Mouse (Mus musculus): ENCODE measurements at regions not wholly inside any gene's neighbourhood (a gene's known extent, or its start where the extent isn't known, plus 50 kb on each side); places are given as distances from the start of the nearest gene placed in this dataset.

DNA sequence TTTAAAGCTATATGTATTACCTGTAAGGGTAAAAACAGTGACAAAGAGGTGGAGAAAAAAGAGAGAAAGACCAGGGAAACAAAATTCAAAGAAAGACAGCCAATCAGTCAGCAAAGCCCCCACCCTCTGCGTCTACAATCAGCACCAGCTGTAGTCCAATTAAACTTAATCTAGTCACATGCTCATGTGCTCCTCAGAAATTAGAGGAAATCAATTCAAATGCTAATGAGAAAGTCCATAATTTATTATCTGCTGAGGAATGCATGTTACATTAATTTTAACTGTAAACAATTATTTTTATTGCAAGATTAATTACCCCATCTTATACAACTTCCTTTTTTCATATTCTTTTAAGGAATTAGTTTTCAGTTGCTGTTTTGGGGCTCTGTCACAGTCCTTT lies 216.4 kb upstream of the Hnrnpa3 start:
- DNase-seq (ENCODE audit: extremely low read depth, low read depth, low spot score) = no peak

DNA sequence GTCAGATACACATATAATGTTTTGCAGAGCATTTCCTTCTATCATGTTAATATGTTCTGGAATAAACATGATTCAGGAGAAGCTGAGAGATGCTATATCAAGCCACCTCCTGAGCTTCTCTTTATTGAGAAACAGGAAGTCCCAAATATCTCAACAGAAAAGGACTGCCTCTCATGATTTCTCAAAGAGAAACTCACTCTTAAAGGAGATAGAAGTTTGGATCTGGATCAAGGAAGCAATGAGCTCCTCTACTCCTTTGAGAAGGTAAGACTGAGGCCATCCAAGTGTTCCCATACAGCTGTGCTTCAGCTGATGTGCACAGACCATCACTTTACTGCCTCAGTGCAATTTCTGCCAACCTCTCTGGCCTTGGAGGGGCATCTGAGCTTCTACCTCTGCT lies 213.9 kb upstream of the Hnrnpa3 start:
- no peak for DNase-seq (ENCODE audit: extremely low read depth, low read depth, low spot score)

DNA sequence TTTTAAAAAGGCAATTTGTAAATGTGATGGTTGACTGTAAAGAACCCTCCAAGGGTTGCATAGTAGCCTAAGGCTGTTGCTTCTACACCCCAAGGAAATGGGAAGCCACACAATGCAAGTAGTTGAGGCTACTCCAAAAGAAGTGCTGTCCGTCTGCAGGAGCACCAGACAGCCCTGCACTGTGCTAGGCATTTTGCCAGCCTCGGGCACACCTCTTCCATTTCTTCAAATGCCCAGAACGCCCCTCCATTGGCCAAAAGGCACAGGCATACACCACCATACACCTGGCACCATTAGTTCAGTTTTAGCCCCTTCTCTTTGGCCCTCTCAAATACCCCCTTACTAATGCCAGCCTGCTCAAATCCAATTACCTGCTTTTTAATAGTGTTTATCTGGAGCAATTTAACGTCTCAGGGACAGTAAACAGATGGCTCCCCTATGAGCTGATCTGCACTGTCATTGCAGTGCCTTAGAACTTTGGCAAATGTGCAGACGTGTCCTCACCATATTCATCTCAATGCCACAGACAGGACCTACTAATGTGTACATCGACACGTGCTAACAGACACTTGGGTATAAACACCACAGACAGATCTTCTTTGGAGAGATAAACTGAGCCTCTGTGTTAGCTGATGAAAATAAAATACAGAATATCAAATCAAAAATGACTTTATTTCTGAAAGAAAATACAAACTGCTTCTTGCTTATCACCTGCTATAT lies 211.9 kb upstream of the Hnrnpa3 start:
- no peak for DNase-seq (ENCODE audit: extremely low read depth, low read depth, low spot score)

DNA sequence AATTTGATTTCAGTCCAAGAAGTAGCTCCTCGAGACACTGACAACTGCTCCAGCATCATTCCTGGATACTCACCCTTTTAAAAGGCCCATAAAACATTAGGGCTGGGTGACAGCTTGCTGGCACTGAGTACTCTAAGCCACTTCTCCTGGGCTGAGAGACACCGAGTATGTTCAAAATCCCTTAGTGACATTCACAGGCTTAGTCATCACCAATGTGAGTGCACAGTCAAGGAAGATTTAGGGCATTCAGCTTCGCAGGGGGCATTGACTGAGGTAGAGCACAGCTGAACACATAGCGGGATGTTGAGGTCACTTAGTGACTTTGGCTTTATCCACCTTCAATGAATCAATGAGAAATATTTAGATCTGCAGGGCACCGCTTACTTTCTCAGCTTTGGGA lies 210.8 kb upstream of the Hnrnpa3 start:
- DNase-seq (ENCODE audit: extremely low read depth, low read depth, low spot score) = no peak

DNA sequence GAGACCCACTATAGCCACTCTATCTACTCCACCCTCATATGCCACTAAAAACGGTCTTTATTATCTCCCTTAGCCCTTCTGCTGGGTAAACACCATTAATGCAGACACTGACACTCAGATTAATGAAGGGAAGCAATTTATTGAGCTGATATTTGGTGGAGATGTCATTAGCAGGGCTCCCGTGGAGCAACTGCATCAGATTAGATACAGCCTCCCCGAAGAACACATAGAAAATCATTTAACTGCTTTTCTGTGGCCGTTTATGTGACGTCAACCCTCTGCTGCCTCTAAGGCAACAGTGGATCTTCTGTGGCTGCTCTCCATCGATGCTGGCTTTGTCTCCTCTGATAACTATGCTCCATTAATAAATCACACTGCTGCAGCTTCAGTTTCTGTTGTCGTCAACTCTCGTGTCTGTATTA lies 207.2 kb upstream of the Hnrnpa3 start:
- DNase-seq (ENCODE audit: extremely low read depth, low read depth, low spot score) = no peak

DNA sequence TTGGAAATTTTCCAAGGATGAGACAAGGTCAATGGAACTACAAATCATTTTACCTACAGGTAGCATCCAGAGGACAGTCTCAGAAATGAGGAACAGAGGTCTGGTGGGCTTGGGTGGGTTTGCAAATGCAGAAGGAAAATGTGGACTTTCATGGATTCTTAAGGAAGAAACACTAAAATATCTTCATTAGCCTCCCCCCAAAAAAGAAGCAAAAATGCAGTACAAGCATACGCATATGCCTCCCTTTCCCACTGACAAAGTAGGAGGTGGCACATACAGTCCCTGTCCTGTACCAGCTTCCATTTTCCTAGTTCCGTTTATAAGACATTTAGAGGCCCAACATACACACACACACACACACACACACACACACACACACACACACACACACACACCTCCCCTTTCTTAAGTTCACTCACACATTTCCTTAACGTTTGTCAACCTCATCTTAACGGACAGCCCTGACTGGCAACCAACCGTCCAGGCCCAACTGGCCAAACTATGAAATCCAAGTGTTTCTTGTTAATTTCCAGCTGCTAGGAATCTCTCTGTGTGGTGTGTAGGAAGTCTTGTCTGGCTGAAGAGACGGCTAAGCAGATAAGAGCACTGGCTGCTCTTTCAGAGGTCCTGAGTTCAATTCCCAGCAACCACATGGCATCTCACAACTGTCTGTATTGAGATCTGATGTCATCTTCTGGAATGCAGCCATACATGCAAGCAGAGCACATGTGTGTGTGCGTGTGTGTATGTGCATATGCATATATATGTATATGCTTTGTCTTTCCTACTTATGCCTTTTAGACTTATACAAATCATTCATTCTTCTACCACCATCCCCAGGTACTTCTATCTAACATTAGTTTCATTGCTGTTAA lies 206.6 kb upstream of the Hnrnpa3 start:
- DNase-seq (ENCODE audit: extremely low read depth, low read depth, low spot score) = no peak

DNA sequence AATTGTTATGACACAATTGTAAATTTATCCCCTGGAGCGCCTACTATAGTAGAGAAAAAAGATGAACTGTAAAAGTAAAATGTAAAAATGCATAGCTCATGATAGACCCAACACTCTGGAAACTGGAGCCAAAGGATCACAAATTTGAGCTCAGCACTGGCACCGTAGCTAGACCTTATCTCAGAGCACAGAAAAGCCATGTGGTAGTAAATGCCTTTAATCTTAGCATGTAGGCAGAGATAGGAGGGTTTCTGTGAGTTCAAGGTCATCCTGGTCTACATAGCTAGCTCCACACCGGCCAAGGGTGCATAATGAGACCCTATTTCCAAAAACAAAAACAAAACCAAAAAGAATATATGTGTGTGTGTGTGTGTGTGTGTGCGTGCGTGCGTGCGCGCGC lies 203.6 kb upstream of the Hnrnpa3 start:
- DNase-seq (ENCODE audit: extremely low read depth, low read depth, low spot score) = no peak

DNA sequence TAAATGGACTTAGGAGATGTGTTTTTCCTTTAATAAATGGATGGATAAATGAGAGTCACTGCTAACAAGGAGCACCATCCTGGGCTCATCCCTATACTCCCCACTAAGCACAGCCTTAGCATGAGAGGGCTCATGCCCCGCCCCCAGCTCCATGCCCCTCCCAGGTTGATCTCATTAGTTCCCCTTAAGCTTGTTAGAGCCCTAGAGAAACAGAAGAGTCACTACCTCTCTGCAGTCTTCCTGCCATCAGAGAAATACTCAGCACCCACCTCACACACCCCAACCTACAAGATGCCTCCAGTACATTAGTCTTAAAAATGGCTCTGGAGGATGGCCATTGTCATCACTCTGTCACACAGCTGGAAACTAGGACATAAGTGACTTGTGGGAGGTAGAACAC lies 202.8 kb upstream of the Hnrnpa3 start:
- DNase-seq (ENCODE audit: extremely low read depth, low read depth, low spot score) = no peak

DNA sequence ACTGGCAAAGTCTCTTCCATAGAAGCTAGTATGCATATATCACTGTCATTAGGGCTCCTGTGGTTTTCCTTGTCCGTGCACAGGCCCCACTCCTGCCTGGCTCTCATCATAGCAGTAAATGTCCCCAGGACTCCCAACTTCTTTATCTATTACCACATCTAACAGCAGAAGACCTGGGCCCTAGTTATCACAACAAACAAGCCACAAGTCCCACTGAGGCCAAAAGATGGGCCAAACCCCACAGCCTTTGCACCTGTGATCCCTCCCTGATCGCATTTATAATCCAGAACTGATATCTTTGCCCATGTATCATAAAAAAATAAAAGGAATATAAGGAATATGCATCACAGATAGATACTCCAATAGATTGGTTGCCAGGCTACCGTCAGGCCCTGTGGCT lies 201.6 kb upstream of the Hnrnpa3 start:
- DNase-seq (ENCODE audit: extremely low read depth, low read depth, low spot score) = no peak

DNA sequence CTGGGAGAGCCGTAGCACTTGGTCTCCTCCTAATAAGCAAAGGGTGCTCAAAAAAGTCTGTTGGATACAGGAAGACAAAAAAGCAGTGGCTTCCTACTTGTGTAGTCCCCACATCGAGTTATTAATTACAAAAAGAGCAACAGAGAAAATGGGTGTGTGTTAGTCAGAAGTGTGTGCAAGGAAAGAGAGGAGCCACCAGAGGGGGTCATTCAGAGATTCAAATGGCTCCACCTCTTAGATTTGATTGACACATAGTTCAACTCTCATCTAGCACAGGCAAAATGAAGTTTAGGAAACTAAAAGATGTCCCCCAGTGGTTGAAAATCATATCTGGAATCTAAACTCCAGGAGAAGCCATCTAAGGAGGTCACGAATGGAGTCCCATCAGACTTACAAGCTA lies 200.2 kb upstream of the Hnrnpa3 start:
- no peak for DNase-seq (ENCODE audit: extremely low read depth, low read depth, low spot score)

DNA sequence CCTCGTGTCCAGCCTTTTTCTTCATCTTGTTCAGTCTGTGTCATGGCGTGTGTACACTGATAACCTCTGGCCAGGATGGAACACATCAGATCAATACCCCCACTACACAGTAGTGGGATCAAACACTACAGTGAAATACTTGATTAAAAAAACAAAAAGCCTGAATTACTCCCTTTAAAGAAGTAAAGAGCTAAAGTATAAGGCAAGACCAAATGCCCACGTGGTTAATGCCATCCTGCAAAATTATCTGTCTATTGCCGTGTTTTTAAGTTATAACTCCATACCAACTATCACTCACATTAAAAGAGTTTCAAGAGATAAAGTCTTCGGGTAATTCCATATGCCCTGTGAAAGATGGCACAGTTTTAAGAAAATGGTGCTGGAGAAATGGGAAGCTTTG lies 198.6 kb upstream of the Hnrnpa3 start:
- DNase-seq (ENCODE audit: extremely low read depth, low read depth, low spot score) = no peak

DNA sequence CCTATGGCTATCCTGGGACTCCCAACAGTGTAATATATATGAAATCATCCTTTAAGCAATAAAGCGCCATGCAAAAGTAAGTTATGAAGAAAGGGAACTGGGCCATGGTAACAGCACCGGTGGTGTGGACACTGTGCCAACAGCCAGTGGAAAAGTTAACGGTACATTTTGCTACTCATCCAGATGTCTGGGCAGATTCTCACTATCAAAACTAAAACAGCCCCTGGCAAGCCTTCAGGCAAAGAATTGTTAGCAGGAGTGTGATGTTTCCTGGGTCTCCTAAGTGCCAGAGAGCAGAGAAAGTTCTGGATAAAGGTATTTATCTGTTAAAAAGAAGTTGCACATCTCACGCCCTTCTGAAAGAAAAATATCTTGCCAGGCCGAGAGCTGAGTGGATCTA lies 198.0 kb upstream of the Hnrnpa3 start:
- no peak for DNase-seq (ENCODE audit: extremely low read depth, low read depth, low spot score)

DNA sequence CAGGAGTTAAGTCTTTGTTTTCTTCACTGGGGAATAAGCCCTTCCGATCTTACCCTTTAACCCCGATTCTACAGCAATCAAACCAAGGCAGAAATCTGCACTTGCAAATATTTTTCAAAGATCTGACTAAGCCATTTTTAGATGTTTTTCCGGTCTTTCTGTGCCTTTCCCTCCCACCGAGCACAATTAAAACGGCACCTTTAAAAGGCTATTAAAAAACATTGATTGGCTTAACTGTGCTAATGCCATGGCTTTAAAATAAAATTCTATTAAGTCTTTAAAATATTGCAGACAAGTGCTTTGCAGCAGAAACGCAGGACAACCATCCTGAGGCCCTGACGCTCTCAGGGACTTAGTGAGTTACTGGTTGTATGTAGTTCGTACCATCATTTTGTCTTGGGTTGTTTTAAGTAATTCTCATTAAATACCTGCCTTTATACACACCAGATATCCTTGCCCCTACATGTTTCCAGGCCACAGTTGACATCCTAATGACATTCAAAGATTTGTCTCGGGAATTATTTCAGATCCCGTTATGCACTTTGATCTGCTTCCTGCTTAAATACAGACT lies 197.6 kb upstream of the Hnrnpa3 start:
- DNase-seq (ENCODE audit: extremely low read depth, low read depth, low spot score) = no peak

DNA sequence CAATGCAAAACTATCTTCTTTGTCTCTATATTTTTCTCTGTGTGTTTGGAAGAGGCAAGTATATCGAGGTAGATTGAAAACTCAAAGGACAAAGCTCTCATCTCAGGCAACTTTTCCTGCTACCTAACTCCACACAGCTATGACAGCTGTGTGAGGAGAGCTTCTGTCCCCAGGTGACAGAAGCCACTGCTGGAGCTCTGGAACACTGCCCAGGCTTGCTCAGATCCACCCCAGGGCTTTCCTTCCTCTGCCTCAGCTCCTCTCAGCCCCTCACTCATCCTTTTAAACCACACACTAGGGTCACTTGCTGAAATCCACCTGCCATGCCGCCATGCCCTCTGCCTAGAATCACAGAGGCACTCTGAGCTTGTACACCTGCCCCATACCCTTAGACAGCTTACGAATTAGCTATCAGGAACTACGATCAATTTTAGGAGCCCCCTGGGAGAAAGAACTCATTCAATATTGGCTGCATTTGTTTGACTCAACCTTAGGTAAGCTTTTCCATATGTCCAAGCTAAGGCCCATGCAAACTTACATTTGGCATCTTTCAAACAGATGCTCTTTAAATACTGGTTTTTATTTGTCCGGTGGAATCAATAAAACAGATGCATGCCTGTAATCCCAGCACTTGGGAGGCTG lies 196.9 kb upstream of the Hnrnpa3 start:
- no peak for DNase-seq (ENCODE audit: extremely low read depth, low read depth, low spot score)

DNA sequence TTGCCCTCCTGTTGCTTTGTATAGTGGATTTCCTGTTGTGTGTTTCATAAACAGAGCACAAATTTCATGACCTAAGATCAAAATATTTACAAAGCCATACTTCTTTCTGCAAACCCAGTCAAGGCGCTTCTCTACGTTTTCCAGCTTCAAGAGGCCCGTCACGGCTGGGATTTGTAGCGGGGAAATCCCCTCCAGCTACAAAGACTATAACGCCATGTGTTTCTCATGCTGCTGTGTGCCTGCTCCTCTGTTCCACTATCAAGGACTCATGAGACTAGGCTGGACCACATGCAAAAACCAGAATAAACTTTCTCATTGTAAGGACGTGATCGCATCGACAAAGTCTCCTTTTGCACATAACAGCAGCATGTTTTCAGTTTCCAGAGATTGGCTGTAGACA lies 196.0 kb upstream of the Hnrnpa3 start:
- DNase-seq (ENCODE audit: extremely low read depth, low read depth, low spot score) = no peak

DNA sequence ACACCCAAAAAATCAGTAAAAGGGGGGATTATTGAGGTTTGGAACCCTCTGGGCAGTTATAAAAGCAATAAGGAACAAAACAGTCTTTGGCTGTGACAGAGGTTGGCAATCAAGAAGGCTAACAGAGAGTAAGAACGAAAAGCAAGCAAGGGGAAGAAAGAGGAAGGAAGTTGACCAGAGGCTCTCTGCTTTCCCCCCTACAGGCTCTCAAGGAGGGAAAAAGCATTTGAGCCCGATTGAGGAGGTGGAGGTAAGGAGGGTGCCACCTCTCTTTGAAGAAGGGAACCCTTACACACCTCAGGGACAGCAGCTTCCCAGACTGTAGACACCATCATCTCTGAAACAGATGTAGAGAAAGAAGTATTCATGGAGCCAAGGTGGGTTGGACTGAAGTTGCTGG lies 194.6 kb upstream of the Hnrnpa3 start:
- DNase-seq (ENCODE audit: extremely low read depth, low read depth, low spot score) = no peak

DNA sequence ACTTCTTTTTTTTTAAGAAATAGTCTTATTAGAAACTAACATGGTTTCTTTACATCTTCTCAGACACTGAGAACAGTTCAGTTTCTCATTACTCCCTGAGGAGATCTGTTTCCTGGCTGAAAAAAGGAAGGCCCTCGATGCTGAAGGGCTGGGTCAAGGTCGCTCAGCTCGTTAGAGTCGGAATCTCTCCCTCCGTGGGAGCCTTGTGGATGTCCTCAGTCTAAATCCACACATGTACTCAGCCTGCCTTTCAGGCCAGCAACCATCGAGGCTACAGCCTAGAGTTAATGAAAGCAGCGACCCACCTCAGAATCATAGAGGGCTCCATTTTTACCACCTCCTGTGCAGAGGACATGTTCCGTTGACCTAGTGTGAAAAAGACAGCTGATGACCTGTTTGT lies 190.2 kb upstream of the Hnrnpa3 start:
- no peak for DNase-seq (ENCODE audit: extremely low read depth, low read depth, low spot score)

DNA sequence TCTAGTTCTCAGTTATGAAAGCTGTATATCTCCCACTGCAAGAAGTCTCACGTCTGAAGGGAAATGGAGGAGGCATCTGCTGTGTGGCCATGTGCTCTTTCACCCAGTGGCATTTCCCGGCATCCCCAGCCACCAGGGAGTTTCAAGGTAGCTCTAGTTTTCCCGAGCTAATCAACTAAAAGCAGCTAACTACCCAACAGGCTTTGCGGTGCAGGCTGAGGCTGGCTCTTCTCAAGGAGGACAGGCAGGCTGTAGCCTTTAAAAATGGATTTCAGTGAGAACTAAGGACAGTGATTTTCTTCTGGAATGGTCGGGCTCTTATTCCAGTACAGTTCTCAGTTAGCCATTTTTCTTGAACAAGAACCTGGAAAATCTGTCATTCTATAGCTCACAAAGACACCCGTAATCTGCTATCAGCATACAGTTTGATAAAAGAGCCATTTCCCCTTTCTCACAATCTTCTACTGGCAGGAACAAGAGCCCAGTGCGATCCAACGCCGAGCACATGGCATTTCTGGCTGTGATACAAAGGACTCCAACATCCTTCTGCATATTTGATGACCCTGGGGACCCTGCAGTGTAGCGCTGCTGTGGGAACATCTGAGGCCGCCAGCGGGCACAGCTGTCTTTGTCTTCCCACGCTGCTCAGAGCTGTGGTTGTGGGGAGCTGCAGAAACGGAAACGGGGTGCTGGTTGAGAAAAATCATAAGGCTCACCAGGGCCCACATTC lies 188.9 kb upstream of the Hnrnpa3 start:
- DNase-seq (ENCODE audit: extremely low read depth, low read depth, low spot score) = no peak

DNA sequence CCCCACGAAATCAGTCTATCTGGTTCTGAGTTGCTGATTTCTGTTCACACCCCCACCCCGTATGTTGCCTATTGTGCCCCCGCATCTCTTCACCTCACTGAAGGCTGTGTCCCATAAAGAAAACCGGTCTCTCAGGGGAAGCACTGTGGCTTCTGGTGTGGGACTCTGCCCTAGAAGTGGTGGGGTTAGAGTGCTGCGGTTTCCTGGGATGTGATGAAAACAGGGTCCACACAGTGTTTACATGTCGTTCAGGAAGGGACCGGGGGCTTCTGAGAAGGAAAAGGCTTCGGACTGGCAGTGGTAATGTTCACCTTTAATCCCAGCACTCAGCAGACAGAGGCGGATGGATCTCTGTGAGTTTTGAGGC lies 188.4 kb upstream of the Hnrnpa3 start:
- no peak for DNase-seq (ENCODE audit: extremely low read depth, low read depth, low spot score)

DNA sequence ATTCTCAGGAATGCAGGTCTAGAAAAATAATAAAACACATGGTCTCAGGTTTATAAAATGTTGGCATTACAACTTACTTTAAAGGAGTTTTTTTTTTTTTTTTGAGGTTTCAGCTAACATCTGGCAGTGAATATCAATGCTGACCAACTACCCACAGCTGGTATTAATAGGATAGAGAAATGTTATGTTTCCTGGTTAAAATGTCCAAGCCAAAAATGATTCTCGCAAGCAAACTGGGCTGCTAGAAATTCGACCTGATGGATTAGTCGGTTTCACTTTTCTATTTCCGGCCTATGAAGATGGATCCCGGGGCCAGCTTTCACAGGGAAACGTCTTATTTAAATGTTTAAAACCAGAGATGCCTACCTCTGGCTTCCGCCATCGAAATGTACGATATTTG lies 186.6 kb upstream of the Hnrnpa3 start:
- no peak for DNase-seq (ENCODE audit: extremely low read depth, low read depth, low spot score)

DNA sequence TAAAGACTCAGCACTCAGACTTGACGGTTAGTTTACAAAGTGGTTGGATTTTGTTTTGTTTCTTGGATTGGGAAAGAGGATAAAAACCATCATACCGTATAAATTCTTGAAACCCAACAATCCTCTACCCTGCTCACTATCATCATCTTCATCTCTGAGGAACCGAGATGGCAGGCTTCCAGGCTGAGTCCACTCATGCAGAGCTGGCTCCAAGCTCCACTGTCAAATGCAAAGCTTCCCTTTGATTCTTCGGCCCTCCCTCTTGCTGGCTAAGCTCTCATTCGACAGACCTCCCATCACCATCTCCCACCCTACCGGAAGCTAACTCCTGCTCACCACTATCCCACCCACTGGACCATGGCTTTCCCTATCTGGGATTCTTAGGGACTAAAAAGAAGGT lies 184.6 kb upstream of the Hnrnpa3 start:
- DNase-seq (ENCODE audit: extremely low read depth, low read depth, low spot score) = no peak

Data from fat pad, adult 2 months (tissue).